Mouse (Mus musculus): ENCODE measurements around the gene A730015C16Rik.

DNA sequence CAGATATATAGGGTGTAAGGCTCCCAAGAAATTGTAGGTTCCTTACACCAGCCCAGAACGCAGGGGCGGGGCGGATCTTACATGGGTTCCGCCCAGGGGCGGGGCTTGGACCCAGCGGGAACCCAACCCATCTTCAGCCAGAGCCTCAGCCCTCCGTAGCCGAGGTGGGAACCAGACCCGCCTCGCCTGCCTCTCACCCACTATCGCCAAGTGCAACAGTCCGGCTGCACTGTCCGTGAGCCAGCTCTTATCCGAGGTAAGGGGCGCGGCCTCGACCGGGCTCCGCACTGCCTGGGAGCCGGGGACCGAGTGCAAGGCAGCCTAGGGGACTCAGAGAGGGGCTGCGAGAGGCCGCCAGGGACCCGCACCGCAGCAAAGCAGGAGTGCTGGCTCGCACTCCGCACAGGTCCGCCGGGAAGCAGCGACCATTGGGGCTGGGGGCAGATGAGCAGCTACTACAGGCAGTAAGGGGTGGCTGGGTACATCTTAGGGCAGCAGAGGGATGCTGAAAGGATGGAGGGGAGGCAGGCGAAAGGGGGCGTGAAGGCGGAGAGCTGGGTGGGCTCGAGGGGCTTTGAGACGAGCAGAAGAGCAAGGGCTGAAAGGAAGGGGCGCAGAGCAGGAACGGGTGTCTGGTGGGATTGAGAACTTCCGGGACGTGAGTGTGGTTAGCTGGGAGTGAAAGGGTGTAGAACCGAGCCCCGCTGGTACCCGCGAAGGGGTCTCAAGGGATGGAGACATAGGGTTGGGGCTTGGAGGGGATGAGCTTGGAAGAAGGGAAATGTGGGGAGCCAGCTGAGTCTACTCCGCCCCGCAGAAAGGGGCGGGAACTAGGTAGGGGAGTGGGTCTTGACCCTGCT, 30.8 kb upstream of the A730015C16Rik start, which contains the start of gene Rab3b:
- TF ChIP-seq GATA1 (IDR thresholded peaks at IDR 0.05; ENCODE audit: borderline replicate concordance, low read length) = no peak
- TF ChIP-seq FLI1 (IDR thresholded peaks at IDR 0.05; ENCODE audit: low read length) = no peak

All from megakaryocyte, embryonic 14.5 days (primary cell).